Mouse (Mus musculus): ENCODE measurements around the gene Sox6. TPM values are rescaled to one million over a fixed set of nuclear protein-coding genes. Genes with fewer than 3 reads are reported as not detected.

Sox6 gene
- polyA plus RNA-seq, 1 experiment from 2014 or later = 62.9 TPM

GRCm38 (mm10) chr7:115734137-115734536 lies 304.5 kb downstream of the Sox6 start:
- Histone ChIP-seq H3K9ac (no peak overlapping the region), H3K36me3 (no peaks in the 10 kb centered on the region), H3K4me3 (replicated peaks) (no peak overlapping the region), H3K27me3 (no peaks in the 10 kb centered on the region), H3K4me1 (replicated peaks) (no peaks in the 10 kb centered on the region), H3K9me3 (replicated peaks) (no peaks in the 10 kb centered on the region), H3K4me2 (no peak overlapping the region), H3K27ac (no peak overlapping the region)
- DNase-seq = no peak
- 26% methylated on average over 7 of the region's 7 CpGs for WGBS (ENCODE audit: insufficient replicate concordance)
- ATAC-seq (ENCODE audit: low read depth) = no peak

GRCm38 (mm10) chr7:115732824-115733223 lies 305.8 kb downstream of the Sox6 start:
- DNase-seq = no peak
- Histone ChIP-seq H3K36me3 (no peaks in the 10 kb centered on the region), H3K27ac (no peak overlapping the region), H3K9ac (no peak overlapping the region), H3K4me3 (replicated peaks) (no peak overlapping the region), H3K4me2 (no peak overlapping the region), H3K27me3 (no peaks in the 10 kb centered on the region), H3K4me1 (replicated peaks) (no peaks in the 10 kb centered on the region), H3K9me3 (replicated peaks) (no peaks in the 10 kb centered on the region)
- WGBS (ENCODE audit: insufficient replicate concordance) = 76% methylated on average over 1 of the region's 1 CpGs
- no peak for ATAC-seq (ENCODE audit: low read depth)

GRCm38 (mm10) chr7:115726776-115727175 lies 311.8 kb downstream of the Sox6 start:
- no peaks in the 10 kb centered on the region for H3K36me3 ChIP-seq
- H3K9ac ChIP-seq = no peak overlapping the region
- H3K27ac ChIP-seq = no peak overlapping the region
- H3K4me1 ChIP-seq (replicated peaks) = no peaks in the 10 kb centered on the region
- WGBS (ENCODE audit: insufficient replicate concordance) = 80% methylated on average over 2 of the region's 2 CpGs
- no peak overlapping the region for H3K4me3 ChIP-seq (replicated peaks)
- no peak for ATAC-seq (ENCODE audit: low read depth)
- no peaks in the 10 kb centered on the region for H3K27me3 ChIP-seq
- DNase-seq = no peak
- no peaks in the 10 kb centered on the region for H3K9me3 ChIP-seq (replicated peaks)
- no peak overlapping the region for H3K4me2 ChIP-seq

GRCm38 (mm10) chr7:115724404-115724803 lies 314.2 kb downstream of the Sox6 start:
- ATAC-seq (ENCODE audit: low read depth) (no peak), DNase-seq (no peak)
- Histone ChIP-seq H3K9me3 (replicated peaks) (no peaks in the 10 kb centered on the region), H3K4me2 (no peak overlapping the region), H3K27me3 (no peaks in the 10 kb centered on the region), H3K36me3 (no peaks in the 10 kb centered on the region), H3K27ac (no peak overlapping the region), H3K4me1 (replicated peaks) (no peaks in the 10 kb centered on the region), H3K9ac (no peak overlapping the region), H3K4me3 (replicated peaks) (no peak overlapping the region)
- 62% methylated on average over 2 of the region's 2 CpGs for WGBS (ENCODE audit: insufficient replicate concordance)

GRCm38 (mm10) chr7:115721624-115722540 lies 316.7 kb downstream of the Sox6 start:
- ATAC-seq (ENCODE audit: low read depth) (no peak), DNase-seq (no peak)
- no peaks in the 10 kb centered on the region for H3K27me3 ChIP-seq
- no peaks in the 10 kb centered on the region for H3K4me1 ChIP-seq (replicated peaks)
- no peaks in the 10 kb centered on the region for H3K9me3 ChIP-seq (replicated peaks)
- no peaks in the 10 kb centered on the region for H3K36me3 ChIP-seq
- 65% methylated on average over 7 of the region's 7 CpGs for WGBS (ENCODE audit: insufficient replicate concordance)
- no peak overlapping the region for H3K9ac ChIP-seq
- H3K4me3 ChIP-seq (replicated peaks) = no peak overlapping the region
- H3K4me2 ChIP-seq = no peak overlapping the region
- H3K27ac ChIP-seq = no peak overlapping the region

- Histone ChIP-seq H3K4me1 (replicated peaks) (no peaks in the 10 kb centered on the region), H3K36me3 (no peaks in the 10 kb centered on the region), H3K27ac (no peak overlapping the region), H3K27me3 (no peaks in the 10 kb centered on the region), H3K4me3 (replicated peaks) (no peak overlapping the region), H3K4me2 (no peak overlapping the region), H3K9me3 (replicated peaks) (no peaks in the 10 kb centered on the region), H3K9ac (no peak overlapping the region)
- WGBS (ENCODE audit: insufficient replicate concordance) = 78% methylated on average over 3 of the region's 3 CpGs
- no peak for ATAC-seq (ENCODE audit: low read depth)
- no peak for DNase-seq
These were observed 318.8 kb downstream of the Sox6 start for GRCm38 (mm10) chr7:115719791-115720190.

GRCm38 (mm10) chr7:115706141-115706540 lies 332.5 kb downstream of the Sox6 start:
- H3K27me3 ChIP-seq = no peaks in the 10 kb centered on the region
- H3K4me2 ChIP-seq = no peak overlapping the region
- no peak for ATAC-seq (ENCODE audit: low read depth)
- H3K9me3 ChIP-seq (replicated peaks) = no peaks in the 10 kb centered on the region
- 49% methylated on average over 2 of the region's 2 CpGs for WGBS (ENCODE audit: insufficient replicate concordance)
- peaks cover 2% of the 10 kb centered on the region; the same call in 1 of the 2 replicates for H3K36me3 ChIP-seq
- H3K4me1 ChIP-seq (replicated peaks) = no peaks in the 10 kb centered on the region
- H3K9ac ChIP-seq = no peak overlapping the region
- DNase-seq = no peak
- H3K4me3 ChIP-seq (replicated peaks) = no peak overlapping the region
- no peak overlapping the region for H3K27ac ChIP-seq

GRCm38 (mm10) chr7:115698105-115698504 lies 340.5 kb downstream of the Sox6 start:
- no peak overlapping the region for H3K27ac ChIP-seq
- H3K4me2 ChIP-seq = no peak overlapping the region
- H3K9me3 ChIP-seq (replicated peaks) = no peaks in the 10 kb centered on the region
- DNase-seq = no peak
- H3K27me3 ChIP-seq = no peaks in the 10 kb centered on the region
- ATAC-seq (ENCODE audit: low read depth) = no peak
- H3K9ac ChIP-seq = no peak overlapping the region
- WGBS (ENCODE audit: insufficient replicate concordance) = 79% methylated on average over 1 of the region's 1 CpGs
- H3K36me3 ChIP-seq = peaks cover 21% of the 10 kb centered on the region; the same call in 1 of the 2 replicates
- no peak overlapping the region for H3K4me3 ChIP-seq (replicated peaks)
- no peaks in the 10 kb centered on the region for H3K4me1 ChIP-seq (replicated peaks)

GRCm38 (mm10) chr7:115693206-115693605 lies 345.4 kb downstream of the Sox6 start:
- Histone ChIP-seq H3K4me3 (replicated peaks) (no peak overlapping the region), H3K9me3 (replicated peaks) (no peaks in the 10 kb centered on the region), H3K4me2 (no peak overlapping the region), H3K36me3 (no peaks in the 10 kb centered on the region), H3K4me1 (replicated peaks) (no peaks in the 10 kb centered on the region), H3K27me3 (no peaks in the 10 kb centered on the region), H3K9ac (no peak overlapping the region), H3K27ac (no peak overlapping the region)
- WGBS (ENCODE audit: insufficient replicate concordance) = 77% methylated on average over 8 of the region's 8 CpGs
- DNase-seq (no peak), ATAC-seq (ENCODE audit: low read depth) (no peak)

GRCm38 (mm10) chr7:115691091-115691490 lies 347.5 kb downstream of the Sox6 start:
- DNase-seq = no peak
- Histone ChIP-seq H3K27me3 (no peaks in the 10 kb centered on the region), H3K36me3 (no peaks in the 10 kb centered on the region), H3K4me1 (replicated peaks) (no peaks in the 10 kb centered on the region), H3K4me2 (no peak overlapping the region), H3K4me3 (replicated peaks) (no peak overlapping the region), H3K9me3 (replicated peaks) (no peaks in the 10 kb centered on the region), H3K27ac (no peak overlapping the region), H3K9ac (no peak overlapping the region)
- WGBS (ENCODE audit: insufficient replicate concordance) = 90% methylated on average over 4 of the region's 4 CpGs
- ATAC-seq (ENCODE audit: low read depth) = no peak

GRCm38 (mm10) chr7:115686687-115687086 lies 351.9 kb downstream of the Sox6 start:
- Histone ChIP-seq H3K9me3 (replicated peaks) (no peaks in the 10 kb centered on the region), H3K4me1 (replicated peaks) (no peaks in the 10 kb centered on the region), H3K36me3 (no peaks in the 10 kb centered on the region), H3K9ac (no peak overlapping the region), H3K27me3 (no peaks in the 10 kb centered on the region), H3K27ac (no peak overlapping the region), H3K4me2 (no peak overlapping the region), H3K4me3 (replicated peaks) (no peak overlapping the region)
- no peak for ATAC-seq (ENCODE audit: low read depth)
- DNase-seq = no peak
- 34% methylated on average over 6 of the region's 6 CpGs for WGBS (ENCODE audit: insufficient replicate concordance)

GRCm38 (mm10) chr7:115684142-115684541 lies 354.5 kb downstream of the Sox6 start:
- H3K9me3 ChIP-seq (replicated peaks) = no peaks in the 10 kb centered on the region
- no peak for ATAC-seq (ENCODE audit: low read depth)
- no peak overlapping the region for H3K9ac ChIP-seq
- 84% methylated on average over 3 of the region's 3 CpGs for WGBS (ENCODE audit: insufficient replicate concordance)
- H3K36me3 ChIP-seq = no peaks in the 10 kb centered on the region
- no peaks in the 10 kb centered on the region for H3K4me1 ChIP-seq (replicated peaks)
- DNase-seq = no peak
- no peak overlapping the region for H3K4me3 ChIP-seq (replicated peaks)
- H3K4me2 ChIP-seq = no peak overlapping the region
- H3K27me3 ChIP-seq = no peaks in the 10 kb centered on the region
- H3K27ac ChIP-seq = no peak overlapping the region

All from liver, embryonic 13.5 days (tissue).